9 mouse cellular contexts compared by ENCODE assay signal in the genomic region with DNA sequence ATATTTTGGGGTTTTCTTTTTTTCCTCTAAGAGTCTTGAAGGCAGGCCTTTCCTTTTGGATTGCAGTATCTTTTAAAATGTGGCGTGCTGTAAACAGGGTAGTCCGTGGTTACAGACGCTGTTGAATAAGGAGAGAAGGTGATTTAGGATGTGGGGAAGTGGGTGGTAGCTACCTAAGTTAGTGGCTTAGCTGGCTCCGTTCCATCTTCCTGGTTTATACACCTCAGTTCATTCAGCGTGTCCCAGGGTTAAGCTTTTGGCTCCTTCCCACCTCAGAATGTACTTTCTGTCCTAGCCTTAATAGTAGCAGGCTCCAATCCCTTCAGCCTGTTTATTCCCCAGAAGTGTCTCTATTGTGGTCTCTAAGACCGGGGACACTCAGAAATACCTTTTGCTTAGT. TPM values are rescaled to one million over a fixed set of nuclear protein-coding genes. Genes with fewer than 3 reads are reported as not detected.
DNase-seq lines count a peak whose midpoint lies in the region; ATAC-seq lines count a peak whose summit lies in the region.
"Had no signal": no experiment of that assay in that cellular context is flagged by ENCODE, and none has a peak within 500 bp of the region (broad histone marks: within the 10 kb centered on the region; RNA-seq: fewer than 3 reads in every experiment).

No protein-coding gene starts in this region.

- H3K9me3 ChIP-seq in heart, embryonic 13.5 days: no peaks in the 10 kb centered on the region
- H3K9me3 ChIP-seq in liver, embryonic 11.5 days (ENCODE audit: control insufficient read depth, low read length): no peaks in the 10 kb centered on the region

- WGBS in heart, embryonic 13.5 days: 73% methylated on average over 6 of the region's 6 CpGs
- 67% methylated on average over 6 of the region's 6 CpGs for WGBS in liver, embryonic 11.5 days

- no peaks in the 10 kb centered on the region for H3K36me3 ChIP-seq in heart, embryonic 13.5 days
- H3K36me3 ChIP-seq in liver, embryonic 11.5 days (ENCODE audit: control insufficient read depth, insufficient read depth, low read length): no peaks in the 10 kb centered on the region

- H3K4me3 ChIP-seq in heart, embryonic 13.5 days: no peak overlapping the region
- no peak overlapping the region for H3K4me3 ChIP-seq in liver, embryonic 11.5 days (ENCODE audit: low read depth, low read length)

- H3K27me3 ChIP-seq in heart, embryonic 13.5 days (replicated peaks): no peaks in the 10 kb centered on the region
- no peaks in the 10 kb centered on the region for H3K27me3 ChIP-seq in liver, embryonic 11.5 days (replicated peaks; ENCODE audit: control insufficient read depth, insufficient read depth, low read length)

- H3K4me1 ChIP-seq in heart, embryonic 13.5 days: peaks cover 45% of the 10 kb centered on the region
- H3K4me1 ChIP-seq in liver, embryonic 11.5 days (replicated peaks; ENCODE audit: control insufficient read depth, insufficient read depth, low read length): peaks cover 17% of the 10 kb centered on the region

- H3K9ac ChIP-seq in heart, embryonic 13.5 days: no peak overlapping the region
- no peak overlapping the region for H3K9ac ChIP-seq in liver, embryonic 11.5 days (ENCODE audit: low read depth, low read length)

- no peak overlapping the region for H3K4me2 ChIP-seq in heart, embryonic 13.5 days
- peak overlapping the region; percentile 5 for H3K4me2 ChIP-seq in liver, embryonic 11.5 days

- ATAC-seq in heart, embryonic 13.5 days (ENCODE audit: extremely low read depth, insufficient number of reproducible peaks, low FRiP score, low TSS enrichment): no peak
- ATAC-seq in liver, embryonic 11.5 days (replicated peaks; ENCODE audit: low FRiP score): no peak

- no peak for DNase-seq in heart, adult 18-20 months
- DNase-seq in urinary bladder, postnatal 14 days (ENCODE audit: low spot score): peak; percentile 35
- DNase-seq in urinary bladder, postnatal 10 days (ENCODE audit: low spot score): no peak
- no peak for DNase-seq in liver, embryonic 11.5 days (ENCODE audit: low spot score)
- DNase-seq in B cell, adult 2 months: no peak
- DNase-seq in right cerebral cortex, postnatal 36 days (ENCODE audit: low spot score in 2 of 2): no peak
- no peak for DNase-seq in ovary, postnatal 36 days (ENCODE audit: low spot score)
- DNase-seq: heart, postnatal 4 days had no signal

- H3K27ac ChIP-seq in heart, embryonic 13.5 days (replicated peaks): peak overlapping the region; percentile 17; the same call in 1 of the 2 replicates
- no peak overlapping the region for H3K27ac ChIP-seq in liver, embryonic 11.5 days (ENCODE audit: low read depth, low read length)

RNA-seq across cellular contexts. Expression of a gene that starts 3.5 kb away (rescaled TPM):
- 22.6 and 23.5 TPM in 2 replicates for polyA plus RNA-seq in heart, embryonic 13.5 days (2015; fragmentation: Nextera tagmentation; extraction: Ambion mirVana)
- total RNA-seq in heart, adult 18-20 months (2021): 10 to 100 TPM; 11.8 to 15.5 TPM
- 35.4 and 37.5 TPM in 2 replicates for polyA plus RNA-seq in liver, embryonic 11.5 days (2014; fragmentation: Nextera tagmentation; extraction: Ambion mirVana)

RNA-seq across cellular contexts. Expression of a gene that starts 51.8 kb away (rescaled TPM):
- polyA plus RNA-seq in heart, embryonic 13.5 days (2015; fragmentation: Nextera tagmentation; extraction: Ambion mirVana): 22.7 and 25.1 TPM in 2 replicates
- 1 to 10 TPM; 8.0 to 9.2 TPM for total RNA-seq in heart, adult 18-20 months (2021)
- polyA plus RNA-seq in liver, embryonic 11.5 days (2014; fragmentation: Nextera tagmentation; extraction: Ambion mirVana): 39.8 and 42.8 TPM in 2 replicates

RNA-seq across cellular contexts. Expression of a gene that starts 57.5 kb away (rescaled TPM):
- 361 and 400 TPM in 2 replicates for polyA plus RNA-seq in heart, embryonic 13.5 days (2015; fragmentation: Nextera tagmentation; extraction: Ambion mirVana)
- 100 to 1,000 TPM; 489 to 502 TPM for total RNA-seq in heart, adult 18-20 months (2021)
- polyA plus RNA-seq in liver, embryonic 11.5 days (2014; fragmentation: Nextera tagmentation; extraction: Ambion mirVana): 278 and 287 TPM in 2 replicates
